Mouse (Mus musculus): ENCODE data around the gene Mrpl37. TPM values are rescaled to one million over a fixed set of nuclear protein-coding genes. Genes with fewer than 3 reads are reported as not detected.

Gene Mrpl37
- polyA plus RNA-seq, 1 experiment from 2014 or later, result 93.2 TPM

DNA sequence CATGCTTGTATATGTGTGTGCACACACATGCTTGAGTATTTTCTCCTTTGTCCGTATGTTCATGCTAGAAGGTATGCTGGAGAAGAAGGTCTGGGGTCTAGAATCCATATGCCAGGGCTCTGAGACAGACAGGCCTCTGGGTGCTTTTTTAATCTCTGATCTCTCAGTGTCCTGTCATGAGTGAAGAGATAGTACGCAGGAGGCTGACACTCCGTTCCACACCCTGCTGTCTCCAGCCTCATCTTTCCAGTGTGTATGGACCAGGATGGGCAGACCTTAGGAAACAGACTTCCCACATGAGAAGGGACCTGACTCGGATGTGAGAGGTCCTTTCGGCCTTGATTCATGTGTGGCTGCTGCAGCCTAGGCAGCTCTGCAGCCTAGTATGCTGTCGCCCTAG lies 59.9 kb downstream of the Mrpl37 start:
- Histone ChIP-seq H3K4me1 (replicated peaks; ENCODE audit: control insufficient read depth, insufficient read depth, low read length) (peaks cover 8% of the 10 kb centered on the region), H3K27ac (ENCODE audit: low read length) (no peak overlapping the region), H3K27me3 (ENCODE audit: control insufficient read depth, insufficient read depth, low read depth, low read length) (no peaks in the 10 kb centered on the region), H3K36me3 (ENCODE audit: control insufficient read depth, insufficient read depth, low read length) (0 out of 2 replicates have a peak, but pooled peaks cover 3% of the 10 kb centered on the region), H3K9me3 (ENCODE audit: control insufficient read depth, low read length) (no peaks in the 10 kb centered on the region), H3K9ac (ENCODE audit: low read length) (no peak overlapping the region), H3K4me3 (ENCODE audit: low read length) (no peak overlapping the region), H3K4me2 (ENCODE audit: low read depth, low read length) (no peak overlapping the region)
- no peak for ATAC-seq (ENCODE audit: low read depth)
- 88% methylated on average over 6 of the region's 6 CpGs for WGBS

DNA sequence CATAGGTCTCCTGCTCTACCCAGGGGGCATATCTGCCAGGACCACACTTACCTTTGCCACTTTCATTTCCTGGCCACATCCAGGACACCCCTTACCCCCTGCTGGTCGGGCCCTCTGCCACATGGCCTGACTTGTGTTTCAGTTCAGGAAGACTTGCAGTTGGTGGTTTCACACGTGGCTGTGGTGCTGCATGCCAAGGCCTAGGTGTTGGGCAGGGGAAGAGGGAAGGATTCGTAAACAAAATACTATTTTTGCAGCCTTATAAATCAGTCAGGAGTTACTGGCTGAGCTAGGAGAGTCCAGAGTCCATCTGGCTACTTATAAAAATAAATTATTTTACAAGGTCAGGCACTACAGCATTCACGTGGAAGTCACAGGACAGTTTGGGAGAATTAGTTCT lies 60.4 kb downstream of the Mrpl37 start:
- Histone ChIP-seq H3K9ac (ENCODE audit: low read length) (no peak overlapping the region), H3K4me3 (ENCODE audit: low read length) (no peak overlapping the region), H3K9me3 (ENCODE audit: control insufficient read depth, low read length) (no peaks in the 10 kb centered on the region), H3K4me1 (replicated peaks; ENCODE audit: control insufficient read depth, insufficient read depth, low read length) (peaks cover 10% of the 10 kb centered on the region), H3K27ac (ENCODE audit: low read length) (no peak overlapping the region), H3K4me2 (ENCODE audit: low read depth, low read length) (no peak overlapping the region), H3K36me3 (ENCODE audit: control insufficient read depth, insufficient read depth, low read length) (0 out of 2 replicates have a peak, but pooled peaks cover 3% of the 10 kb centered on the region), H3K27me3 (ENCODE audit: control insufficient read depth, insufficient read depth, low read depth, low read length) (no peaks in the 10 kb centered on the region)
- WGBS, result 55% methylated on average over 4 of the region's 4 CpGs
- ATAC-seq (ENCODE audit: low read depth), result no peak

Other genes starting within 250 kb of the Mrpl37 start
- 49.5 and 61.7 TPM in 2 replicates for gene Ssbp3, start 156.2 kb downstream of the Mrpl37 start, polyA plus RNA-seq (2015; fragmentation: Nextera tagmentation; extraction: Ambion mirVana)
- gene Cyb5rl, start 120 bp upstream of the Mrpl37 start, polyA plus RNA-seq (2015; fragmentation: Nextera tagmentation; extraction: Ambion mirVana), result 5.9 and 7.2 TPM in 2 replicates
- gene Cdcp2, start 30.0 kb upstream of the Mrpl37 start, polyA plus RNA-seq (2015; fragmentation: Nextera tagmentation; extraction: Ambion mirVana), result not detected in 2 replicates
- 496 and 538 TPM in 2 replicates for gene Tmem59, start 111.5 kb upstream of the Mrpl37 start, polyA plus RNA-seq (2015; fragmentation: Nextera tagmentation; extraction: Ambion mirVana)
- 22.7 and 25.1 TPM in 2 replicates for gene Tceanc2, start 112.2 kb upstream of the Mrpl37 start, polyA plus RNA-seq (2015; fragmentation: Nextera tagmentation; extraction: Ambion mirVana)
- gene Ldlrad1, start 142.3 kb upstream of the Mrpl37 start, polyA plus RNA-seq (2015; fragmentation: Nextera tagmentation; extraction: Ambion mirVana), result 0.23 and 0.72 TPM in 2 replicates
- gene Lrrc42, start 186.7 kb upstream of the Mrpl37 start, polyA plus RNA-seq (2015; fragmentation: Nextera tagmentation; extraction: Ambion mirVana), result 66.1 and 71.2 TPM in 2 replicates
- 41.2 and 43.6 TPM in 2 replicates for gene Hspb11, start 186.7 kb upstream of the Mrpl37 start, polyA plus RNA-seq (2015; fragmentation: Nextera tagmentation; extraction: Ambion mirVana)
- gene Dio1, start 240.3 kb upstream of the Mrpl37 start, polyA plus RNA-seq (2015; fragmentation: Nextera tagmentation; extraction: Ambion mirVana), result 0.16 and 0.44 TPM in 2 replicates
- 55.5 and 56.4 TPM in 2 replicates for gene Yipf1, start 247.5 kb upstream of the Mrpl37 start, polyA plus RNA-seq (2015; fragmentation: Nextera tagmentation; extraction: Ambion mirVana)

Data from lung, embryonic 16.5 days (tissue).